Mouse (Mus musculus) CD4-positive helper T cell, adult 2 months (primary cell): ENCODE measurements at regions not wholly inside any gene's neighbourhood (a gene's known extent, or its start where the extent isn't known, plus 50 kb on each side); places are given as distances from the start of the nearest gene placed in this dataset.

Experiments
- DNase-seq: peaks from one replicate; pipeline ENCODE4 v3.0.0-alpha.2; 2012; ENCODE audit warnings: low read depth, missing footprints, low spot score

- no peak for DNase-seq
Observed at GRCm38 (mm10) chr9:116332485-116333118, 157.4 kb upstream of the Tgfbr2 start.

GRCm38 (mm10) chr9:116331406-116331805, 156.2 kb upstream of the Tgfbr2 start:
- DNase-seq, result no peak

GRCm38 (mm10) chr9:116330796-116331195, 155.6 kb upstream of the Tgfbr2 start:
- DNase-seq, result no peak

GRCm38 (mm10) chr9:116329147-116329546, 154.0 kb upstream of the Tgfbr2 start:
- peak; percentile 82 for DNase-seq

- no peak for DNase-seq
Observed at GRCm38 (mm10) chr9:116328201-116328600, 153.0 kb upstream of the Tgfbr2 start.

- no peak for DNase-seq
Observed at GRCm38 (mm10) chr9:116327080-116327479, 151.9 kb upstream of the Tgfbr2 start.

GRCm38 (mm10) chr9:116324971-116325370, 149.8 kb upstream of the Tgfbr2 start:
- no peak for DNase-seq

GRCm38 (mm10) chr9:116323871-116324721, 148.9 kb upstream of the Tgfbr2 start:
- DNase-seq, result no peak

- DNase-seq, result peak; percentile 60
Observed at GRCm38 (mm10) chr9:116321908-116322307, 146.7 kb upstream of the Tgfbr2 start.

- peak; percentile 77 for DNase-seq
Observed at GRCm38 (mm10) chr9:116319421-116319820, 144.3 kb upstream of the Tgfbr2 start.

- DNase-seq, result no peak
Observed at GRCm38 (mm10) chr9:116316582-116317095, 141.5 kb upstream of the Tgfbr2 start.

GRCm38 (mm10) chr9:116314803-116315202, 139.6 kb upstream of the Tgfbr2 start:
- no peak for DNase-seq

- no peak for DNase-seq
Observed at GRCm38 (mm10) chr9:116313932-116314790, 139.0 kb upstream of the Tgfbr2 start.

- no peak for DNase-seq
Observed at GRCm38 (mm10) chr9:116311364-116311763, 136.2 kb upstream of the Tgfbr2 start.

GRCm38 (mm10) chr9:116301602-116302001, 126.4 kb upstream of the Tgfbr2 start:
- DNase-seq, result no peak

- no peak for DNase-seq
Observed at GRCm38 (mm10) chr9:116298791-116299190, 123.6 kb upstream of the Tgfbr2 start.

GRCm38 (mm10) chr9:116296349-116296748, 121.2 kb upstream of the Tgfbr2 start:
- no peak for DNase-seq

GRCm38 (mm10) chr9:116294073-116294472, 118.9 kb upstream of the Tgfbr2 start:
- peak; percentile 84 for DNase-seq

GRCm38 (mm10) chr9:116293110-116293509, 118.0 kb upstream of the Tgfbr2 start:
- peak; percentile 20 for DNase-seq

GRCm38 (mm10) chr9:116291624-116292023, 116.5 kb upstream of the Tgfbr2 start:
- peak; percentile 22 for DNase-seq

- DNase-seq, result no peak
Observed at GRCm38 (mm10) chr9:116290896-116291295, 115.7 kb upstream of the Tgfbr2 start.
